Mouse (Mus musculus): Measurements from ENCODE around the gene Tuba1b. TPM values are rescaled to one million over a fixed set of nuclear protein-coding genes. Genes with fewer than 3 reads are reported as not detected.
"Not testable (repeated sequence)": the region's sequence is repeated elsewhere in the genome, so short reads cannot be mapped to it uniquely, and the experiment has no call there.

Gene Tuba1b
- polyA plus RNA-seq, 1 experiment from 2014 or later, result 1,361 TPM

DNA sequence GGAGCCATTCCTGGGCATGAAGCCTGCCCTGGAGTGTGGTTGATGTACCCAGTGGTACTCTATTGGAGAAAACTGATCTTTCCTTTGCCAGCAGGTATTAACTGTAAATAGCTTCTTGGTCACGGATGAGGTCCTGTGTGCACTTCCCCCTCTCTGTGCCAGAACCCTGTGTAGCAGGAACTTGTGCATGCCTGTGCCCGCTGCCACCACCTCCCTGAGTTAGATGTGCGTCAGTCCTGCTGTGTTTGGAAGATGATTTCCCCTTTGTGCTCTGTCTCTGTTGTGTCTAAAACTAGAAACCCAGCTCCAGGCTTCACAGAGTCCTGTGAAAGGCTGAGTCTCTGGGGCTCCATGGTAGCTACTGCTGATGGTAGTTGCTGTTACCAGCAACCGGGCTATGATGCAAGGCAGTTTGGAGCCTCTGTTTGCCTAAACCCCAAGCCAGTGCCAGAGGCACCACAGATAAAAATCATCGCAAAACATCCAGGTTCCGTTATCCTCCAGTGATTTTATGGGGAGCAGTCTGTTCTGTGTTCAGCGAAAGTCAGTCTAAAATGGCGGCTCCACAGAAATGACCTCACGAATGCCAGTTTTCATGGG is 38.8 kb upstream of the Tuba1b start:
- Histone ChIP-seq H3K4me3 (ENCODE audit: low read depth, low read length) (no peak overlapping the region), H3K36me3 (ENCODE audit: control insufficient read depth, insufficient read depth, low read length) (no peaks in the 10 kb centered on the region), H3K27ac (ENCODE audit: low read length) (peak overlapping the region; percentile 100), H3K9ac (ENCODE audit: low read depth, low read length) (0 out of 2 replicates have a peak overlapping the region, but pooled peaks have one; percentile 28), H3K4me2 (ENCODE audit: low read length) (0 out of 2 replicates have a peak overlapping the region, but pooled peaks have one; percentile 5), H3K9me3 (replicated peaks; ENCODE audit: control insufficient read depth, low read length, poor library complexity, severe bottlenecking) (no peaks in the 10 kb centered on the region), H3K4me1 (ENCODE audit: control insufficient read depth, insufficient read depth, low read length) (peaks cover 60% of the 10 kb centered on the region), H3K27me3 (ENCODE audit: control insufficient read depth, insufficient read depth, low read depth, low read length) (no peaks in the 10 kb centered on the region)
- 77% methylated on average over 9 of the region's 9 CpGs for WGBS
- ATAC-seq, result no peak

DNA sequence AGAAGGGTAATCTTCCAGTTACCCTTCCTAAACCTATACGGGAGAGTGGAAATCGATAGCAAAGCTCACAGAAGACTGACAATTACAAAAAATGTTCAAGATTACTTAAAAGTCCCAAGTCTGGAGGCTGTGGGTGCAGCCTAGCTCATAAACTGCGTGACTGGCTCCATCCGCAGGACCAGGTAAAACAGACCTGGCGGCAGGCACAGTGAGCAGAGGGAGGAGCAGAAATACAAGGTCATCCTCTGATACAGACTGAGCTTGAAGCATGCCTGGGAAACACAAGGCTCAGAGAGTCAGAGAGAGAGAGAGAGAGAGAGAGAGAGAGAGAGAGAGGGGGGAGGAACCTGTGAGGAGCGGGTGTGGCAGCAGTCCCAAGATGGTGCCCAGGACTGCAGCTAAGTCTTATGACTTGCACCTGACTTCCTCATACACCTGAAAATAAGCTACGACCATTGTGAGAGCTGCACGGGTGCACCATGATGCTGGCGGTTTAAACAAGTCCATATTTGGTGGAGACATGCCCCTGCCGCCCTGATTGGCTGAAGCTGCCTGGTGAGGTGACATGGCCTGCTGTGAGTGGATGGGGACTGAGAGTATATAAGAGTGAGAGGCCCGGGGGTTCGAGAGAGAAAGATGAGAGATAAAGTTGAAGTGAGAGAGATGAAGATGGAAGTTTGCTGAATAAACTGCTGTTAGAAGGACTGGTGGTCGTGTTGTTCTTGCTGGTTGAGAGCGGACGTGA is 37.4 kb upstream of the Tuba1b start:
- H3K9me3 ChIP-seq (replicated peaks; ENCODE audit: control insufficient read depth, low read length, poor library complexity, severe bottlenecking); H3K27me3 ChIP-seq (ENCODE audit: control insufficient read depth, insufficient read depth, low read depth, low read length); H3K36me3 ChIP-seq (ENCODE audit: control insufficient read depth, insufficient read depth, low read length): not testable (repeated sequence)
- peak overlapping the region; percentile 33 for H3K4me3 ChIP-seq (ENCODE audit: low read depth, low read length)
- H3K4me1 ChIP-seq (ENCODE audit: control insufficient read depth, insufficient read depth, low read length), result peaks cover 52% of the 10 kb centered on the region
- peak overlapping the region; percentile 70 for H3K4me2 ChIP-seq (ENCODE audit: low read length)
- peak; percentile 72 for ATAC-seq
- peak overlapping the region; percentile 100 for H3K27ac ChIP-seq (ENCODE audit: low read length)
- WGBS, result 36% methylated on average over 15 of the region's 15 CpGs
- H3K9ac ChIP-seq (ENCODE audit: low read depth, low read length), result peak overlapping the region; percentile 73

DNA sequence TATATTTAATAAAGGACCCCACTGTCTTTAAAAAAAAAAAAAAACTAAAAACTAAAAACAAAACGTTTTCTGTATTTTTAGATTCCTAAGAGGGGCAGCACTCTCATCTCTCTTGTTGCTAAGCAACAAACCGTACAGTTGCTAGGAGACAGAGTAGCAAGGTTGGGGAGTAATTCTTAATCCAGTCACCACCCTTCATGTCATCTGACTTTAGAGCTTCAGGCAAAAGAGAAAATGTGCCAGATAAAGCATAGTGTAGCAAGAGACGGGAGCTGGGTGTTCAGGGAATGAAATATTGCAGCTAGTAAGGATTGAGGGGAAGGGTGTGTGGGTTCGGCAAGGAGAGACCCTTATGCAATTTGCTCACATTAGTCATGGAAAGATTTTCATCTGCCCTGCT is 36.7 kb upstream of the Tuba1b start:
- Histone ChIP-seq H3K4me1 (ENCODE audit: control insufficient read depth, insufficient read depth, low read length) (peaks cover 48% of the 10 kb centered on the region), H3K9me3 (replicated peaks; ENCODE audit: control insufficient read depth, low read length, poor library complexity, severe bottlenecking) (no peaks in the 10 kb centered on the region), H3K27me3 (ENCODE audit: control insufficient read depth, insufficient read depth, low read depth, low read length) (no peaks in the 10 kb centered on the region), H3K27ac (ENCODE audit: low read length) (peak overlapping the region; percentile 100), H3K9ac (ENCODE audit: low read depth, low read length) (peak overlapping the region; percentile 73), H3K4me3 (ENCODE audit: low read depth, low read length) (peak overlapping the region; percentile 33), H3K36me3 (ENCODE audit: control insufficient read depth, insufficient read depth, low read length) (no peaks in the 10 kb centered on the region), H3K4me2 (ENCODE audit: low read length) (peak overlapping the region; percentile 70)
- peak; percentile 83 for ATAC-seq
- WGBS, result 1% methylated on average over 4 of the region's 4 CpGs

DNA sequence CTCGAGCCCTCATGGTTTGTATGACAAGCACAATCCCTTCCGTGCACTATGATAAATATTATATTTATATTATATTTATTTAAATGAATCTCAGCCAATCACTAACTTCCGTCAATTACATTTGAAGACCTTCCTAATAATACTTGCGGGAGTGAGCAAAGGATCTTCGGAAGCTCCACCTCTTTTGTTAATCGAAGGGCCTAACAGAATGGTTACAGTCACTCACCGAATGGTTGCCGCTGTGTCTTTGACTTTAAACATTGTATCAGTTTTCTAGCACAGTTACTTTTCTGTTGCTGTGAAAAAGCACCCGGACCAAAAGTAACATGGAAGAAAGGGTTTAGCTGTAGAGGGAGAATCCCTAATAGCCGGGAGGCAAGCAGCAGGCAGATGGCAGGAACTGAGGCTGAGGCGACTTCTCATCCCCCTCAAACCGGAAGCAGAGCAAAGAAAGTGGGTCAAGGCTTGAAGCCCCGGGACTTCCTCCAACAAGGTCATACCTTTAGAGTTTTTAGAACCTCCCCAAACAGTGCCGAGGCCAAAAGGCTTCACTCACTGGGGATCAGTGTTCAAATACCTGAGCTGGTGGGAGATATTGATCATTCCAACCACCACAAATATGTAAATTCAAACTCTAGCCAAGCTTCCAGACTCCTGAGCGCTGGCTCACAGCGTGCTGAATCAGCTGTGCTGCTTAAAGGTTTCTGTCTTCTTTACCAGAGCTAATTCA is 35.2 kb upstream of the Tuba1b start:
- WGBS, result 2% methylated on average over 16 of the region's 16 CpGs
- H3K36me3 ChIP-seq (ENCODE audit: control insufficient read depth, insufficient read depth, low read length), result no peaks in the 10 kb centered on the region
- ATAC-seq, result no peak
- peak overlapping the region; percentile 100 for H3K27ac ChIP-seq (ENCODE audit: low read length)
- H3K4me1 ChIP-seq (ENCODE audit: control insufficient read depth, insufficient read depth, low read length), result peaks cover 48% of the 10 kb centered on the region
- peak overlapping the region; percentile 4; the same call in 1 of the 2 replicates for H3K4me3 ChIP-seq (ENCODE audit: low read depth, low read length)
- no peaks in the 10 kb centered on the region for H3K9me3 ChIP-seq (replicated peaks; ENCODE audit: control insufficient read depth, low read length, poor library complexity, severe bottlenecking)
- peak overlapping the region; percentile 50 for H3K4me2 ChIP-seq (ENCODE audit: low read length)
- H3K9ac ChIP-seq (ENCODE audit: low read depth, low read length), result peak overlapping the region; percentile 58
- no peaks in the 10 kb centered on the region for H3K27me3 ChIP-seq (ENCODE audit: control insufficient read depth, insufficient read depth, low read depth, low read length)

DNA sequence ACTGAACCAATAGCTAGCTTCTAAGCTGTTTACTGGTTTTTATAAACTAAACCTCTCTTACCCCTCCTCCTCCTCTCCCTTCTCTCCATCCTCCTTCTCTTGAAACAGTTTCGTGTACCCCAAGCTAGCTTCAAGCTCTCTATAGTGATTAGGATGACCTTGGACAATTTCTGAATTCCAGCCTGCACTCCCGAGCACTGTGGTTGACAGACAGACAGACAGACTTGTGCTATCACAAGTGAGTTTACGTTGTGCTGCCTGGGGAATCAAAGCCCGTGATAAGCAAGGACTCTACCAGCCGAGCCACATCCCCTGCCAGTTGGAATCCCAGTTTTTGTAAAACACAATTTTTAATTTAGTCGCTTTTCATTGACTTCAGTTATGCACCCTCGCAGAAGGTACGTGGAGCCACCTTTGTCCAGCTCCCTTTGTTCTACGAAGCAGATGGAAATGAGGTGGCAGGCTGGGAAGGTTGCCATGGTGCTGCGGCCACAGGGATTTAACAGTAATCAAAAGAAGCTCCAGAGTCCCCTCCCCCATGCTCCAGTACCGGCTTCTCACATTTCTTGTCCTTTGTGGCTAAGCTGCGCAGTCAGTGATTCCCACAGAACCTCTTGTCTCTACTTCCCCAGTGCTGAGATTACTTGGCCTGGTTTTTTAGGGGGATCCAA is 34.5 kb upstream of the Tuba1b start:
- Histone ChIP-seq H3K9ac (ENCODE audit: low read depth, low read length) (peak overlapping the region; percentile 58), H3K9me3 (replicated peaks; ENCODE audit: control insufficient read depth, low read length, poor library complexity, severe bottlenecking) (no peaks in the 10 kb centered on the region; the same call in 1 of the 2 replicates), H3K4me2 (ENCODE audit: low read length) (peak overlapping the region; percentile 50), H3K27me3 (ENCODE audit: control insufficient read depth, insufficient read depth, low read depth, low read length) (no peaks in the 10 kb centered on the region), H3K27ac (ENCODE audit: low read length) (peak overlapping the region; percentile 100), H3K4me3 (ENCODE audit: low read depth, low read length) (peak overlapping the region; percentile 4; the same call in 1 of the 2 replicates), H3K4me1 (ENCODE audit: control insufficient read depth, insufficient read depth, low read length) (peaks cover 48% of the 10 kb centered on the region), H3K36me3 (ENCODE audit: control insufficient read depth, insufficient read depth, low read length) (no peaks in the 10 kb centered on the region)
- peak; percentile 69 for ATAC-seq
- 1% methylated on average over 12 of the region's 12 CpGs for WGBS

DNA sequence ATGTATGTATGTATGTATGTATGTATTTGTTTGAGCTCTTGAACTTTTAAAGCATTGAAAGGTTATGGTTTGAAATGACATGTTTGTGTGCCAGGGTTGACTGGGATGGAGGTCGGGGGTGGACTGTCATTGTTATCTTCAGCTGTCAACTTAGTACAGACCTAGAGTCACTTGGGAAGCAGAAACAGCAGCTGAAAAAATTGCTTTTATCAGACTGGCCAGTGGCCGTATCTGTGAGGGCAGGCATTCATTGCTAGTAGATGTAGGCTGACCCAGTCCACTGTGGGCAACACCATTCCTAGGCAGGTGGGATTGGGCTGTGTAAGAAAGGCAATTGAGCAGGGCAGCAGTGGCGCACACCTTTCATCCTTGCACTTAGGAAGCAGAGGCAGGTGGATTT is 25.2 kb upstream of the Tuba1b start:
- no peaks in the 10 kb centered on the region for H3K27me3 ChIP-seq (ENCODE audit: control insufficient read depth, insufficient read depth, low read depth, low read length)
- H3K4me1 ChIP-seq (ENCODE audit: control insufficient read depth, insufficient read depth, low read length), result peaks cover 7% of the 10 kb centered on the region
- no peak overlapping the region for H3K4me2 ChIP-seq (ENCODE audit: low read length)
- no peaks in the 10 kb centered on the region; the same call in 1 of the 2 replicates for H3K9me3 ChIP-seq (replicated peaks; ENCODE audit: control insufficient read depth, low read length, poor library complexity, severe bottlenecking)
- ATAC-seq, result no peak
- no peak overlapping the region for H3K27ac ChIP-seq (ENCODE audit: low read length)
- no peak overlapping the region for H3K9ac ChIP-seq (ENCODE audit: low read depth, low read length)
- H3K4me3 ChIP-seq (ENCODE audit: low read depth, low read length), result no peak overlapping the region
- H3K36me3 ChIP-seq (ENCODE audit: control insufficient read depth, insufficient read depth, low read length), result no peaks in the 10 kb centered on the region
- WGBS, result 80% methylated on average over 3 of the region's 3 CpGs

DNA sequence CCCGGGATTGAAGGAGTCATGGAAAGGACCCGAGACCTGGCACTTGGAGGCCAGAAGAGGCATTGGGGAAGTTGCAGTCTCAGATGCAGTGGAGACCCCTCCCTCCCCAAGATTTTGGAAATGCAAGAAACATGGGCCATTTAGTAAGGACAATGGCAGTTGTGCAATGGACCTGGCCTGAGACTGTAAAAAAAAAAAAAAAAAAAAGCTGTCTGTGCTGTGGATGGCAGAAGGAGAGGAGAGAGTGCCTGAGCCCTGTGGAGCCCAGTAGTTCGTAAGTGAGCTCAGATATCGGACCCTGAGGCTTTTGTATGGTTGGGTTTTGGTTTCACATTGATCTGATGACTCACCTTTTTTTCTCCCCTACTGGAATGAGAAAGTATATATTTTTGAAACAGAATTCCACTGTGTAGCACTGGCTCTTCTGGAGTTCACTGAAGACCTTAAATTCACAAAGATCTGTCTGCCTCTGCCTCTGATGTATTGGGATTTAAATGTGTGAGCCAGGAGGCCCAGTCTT is 24.6 kb upstream of the Tuba1b start:
- WGBS, result 91% methylated on average over 4 of the region's 4 CpGs
- peaks cover 7% of the 10 kb centered on the region for H3K4me1 ChIP-seq (ENCODE audit: control insufficient read depth, insufficient read depth, low read length)
- no peaks in the 10 kb centered on the region for H3K36me3 ChIP-seq (ENCODE audit: control insufficient read depth, insufficient read depth, low read length)
- no peaks in the 10 kb centered on the region; the same call in 1 of the 2 replicates for H3K9me3 ChIP-seq (replicated peaks; ENCODE audit: control insufficient read depth, low read length, poor library complexity, severe bottlenecking)
- no peak overlapping the region for H3K4me3 ChIP-seq (ENCODE audit: low read depth, low read length)
- H3K27me3 ChIP-seq (ENCODE audit: control insufficient read depth, insufficient read depth, low read depth, low read length), result no peaks in the 10 kb centered on the region
- ATAC-seq, result no peak
- no peak overlapping the region for H3K9ac ChIP-seq (ENCODE audit: low read depth, low read length)
- no peak overlapping the region for H3K27ac ChIP-seq (ENCODE audit: low read length)
- H3K4me2 ChIP-seq (ENCODE audit: low read length), result no peak overlapping the region

DNA sequence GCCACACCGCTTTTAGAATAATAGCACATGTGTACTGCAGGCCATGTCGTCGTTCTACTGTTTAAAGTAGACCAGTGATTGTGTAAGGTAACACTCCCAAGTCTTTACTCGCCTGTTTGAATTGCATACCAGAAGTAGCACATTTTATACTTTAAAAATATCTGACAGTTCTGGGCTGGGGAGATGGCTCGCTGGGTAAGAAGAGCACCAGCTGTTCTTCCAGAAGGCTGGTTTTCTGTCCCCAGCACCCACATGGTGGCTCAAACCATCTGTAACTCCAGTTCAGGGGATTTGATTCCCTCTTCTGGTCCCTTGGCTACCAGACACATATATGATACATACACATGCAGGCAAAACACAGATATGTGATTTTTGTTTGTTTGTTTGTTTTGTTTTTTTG is 23.1 kb upstream of the Tuba1b start:
- H3K9me3 ChIP-seq (replicated peaks; ENCODE audit: control insufficient read depth, low read length, poor library complexity, severe bottlenecking), result no peaks in the 10 kb centered on the region
- WGBS, result 90% methylated on average over 5 of the region's 5 CpGs
- H3K4me3 ChIP-seq (ENCODE audit: low read depth, low read length), result no peak overlapping the region
- no peak overlapping the region for H3K27ac ChIP-seq (ENCODE audit: low read length)
- H3K9ac ChIP-seq (ENCODE audit: low read depth, low read length), result no peak overlapping the region
- H3K36me3 ChIP-seq (ENCODE audit: control insufficient read depth, insufficient read depth, low read length), result no peaks in the 10 kb centered on the region
- no peak overlapping the region for H3K4me2 ChIP-seq (ENCODE audit: low read length)
- no peak for ATAC-seq
- no peaks in the 10 kb centered on the region for H3K27me3 ChIP-seq (ENCODE audit: control insufficient read depth, insufficient read depth, low read depth, low read length)
- H3K4me1 ChIP-seq (ENCODE audit: control insufficient read depth, insufficient read depth, low read length), result peaks cover 7% of the 10 kb centered on the region
